Mouse (Mus musculus) liver, embryonic 14.5 days (tissue): Measurements from ENCODE around the gene Gja6. TPM values are rescaled to one million over a fixed set of nuclear protein-coding genes. Genes with fewer than 3 reads are reported as not detected.

ENCODE experiments used
- ATAC-seq: fragments of 200-750 bp; cut with Nextera tagmentation; 2 replicates; pipeline ENCODE4 v1.8.0; 2017; ENCODE audit warnings: moderate number of reproducible peaks, mild to moderate bottlenecking, moderate library complexity; ENCODE audit not compliant: insufficient read depth
- DNase-seq, 3 experiments: peaks; one replicate each; pipeline ENCODE4 v3.0.0-alpha.2; 2012 to 2013; ENCODE audit warnings: low read depth in 3 of 3, low spot score in 3 of 3
- H3K27ac ChIP-seq: fragments of 300-500 bp; sonication (generic); 2 replicates; pipeline ENCODE4 v1.5.1; 2014; ENCODE audit warnings: moderate library complexity, mild to moderate bottlenecking, control low read depth, inconsistent platforms
- H3K27me3 ChIP-seq: fragments of 300-500 bp; sonication (generic); 2 replicates; pipeline ENCODE4 v1.6.1; 2014; ENCODE audit warnings: mild to moderate bottlenecking, low read length, moderate library complexity; ENCODE audit not compliant: control insufficient read depth, insufficient read depth
- H3K36me3 ChIP-seq: fragments of 300-500 bp; sonication (generic); replicated peaks from 2 replicates; pipeline ENCODE4 v1.6.1; 2014; ENCODE audit warnings: low read depth; ENCODE audit not compliant: control insufficient read depth, insufficient read depth
- H3K4me1 ChIP-seq, 2 experiments: fragments of 200-500 bp in 1 of 2; fragments of 300-500 bp in 1 of 2; sonication (generic) in 1 of 2; replicated peaks; 2 replicates each; pipeline ENCODE4 v1.6.1; 2012 to 2014; ENCODE audit warnings: antibody characterized with exemption in 1 of 2, inconsistent platforms in 1 of 2, low read length in 1 of 2; ENCODE audit not compliant: control insufficient read depth in 2 of 2, insufficient read depth in 2 of 2
- H3K4me2 ChIP-seq: fragments of 300-500 bp; sonication (generic); 2 replicates; pipeline ENCODE4 v1.6.1; 2014; ENCODE audit warnings: low read depth, mild to moderate bottlenecking, control low read depth, moderate library complexity
- H3K4me3 ChIP-seq, 2 experiments: fragments of 200-500 bp in 1 of 2; fragments of 300-500 bp in 1 of 2; sonication (generic) in 1 of 2; 2 replicates each; pipeline ENCODE4 v1.5.1; 2012 to 2014; ENCODE audit warnings: low read depth in 2 of 2, low read length in 2 of 2, mild to moderate bottlenecking in 2 of 2, control low read depth in 1 of 2, inconsistent platforms in 1 of 2, moderate library complexity in 1 of 2; ENCODE audit not compliant: insufficient read depth in 1 of 2
- H3K9ac ChIP-seq: fragments of 300-500 bp; sonication (generic); replicated peaks from 2 replicates; pipeline ENCODE4 v1.6.1; 2014; ENCODE audit warnings: mild to moderate bottlenecking, control low read depth, moderate library complexity
- H3K9me3 ChIP-seq: fragments of 300-500 bp; sonication (generic); 2 replicates; pipeline ENCODE4 v1.6.1; 2016; ENCODE audit warnings: low read length, mixed read lengths; ENCODE audit not compliant: control insufficient read depth
- CTCF ChIP-seq: IDR thresholded peaks from 2 replicates; pipeline ENCODE4 v1.5.1; 2016; ENCODE audit warnings: antibody characterized with exemption, low read depth, control low read depth
- EP300 ChIP-seq: IDR thresholded peaks from 2 replicates; pipeline ENCODE4 v1.6.1; 2016; ENCODE audit warnings: antibody characterized with exemption, low read depth
- WGBS: fragments of 180-500 bp; shearing (Covaris S2); extraction: QIAGEN DNeasy Blood & Tissue Kit; methylation state at CpG from one replicate; pipeline ENCODE4 v1.1.7; 2014; ENCODE audit not compliant: insufficient replicate concordance; 5-methylcytosine and 5-hydroxymethylcytosine counted together
- polyA plus RNA-seq, 2 experiments: library from polyadenylated mRNA; depleted of rRNA in 1 of 2; stranded (reverse) in 1 of 2; unstranded in 1 of 2; fragments of >200 nt; fragmentation: Nextera tagmentation in 1 of 2; extraction: Ambion mirVana in 1 of 2; gene quantifications; 2 replicates each; pipeline versions ENCODE4 v1.2.1 to v1.2.3; 2012 to 2014

Gja6 gene
- polyA plus RNA-seq, 2 experiments = 0.40 to 1.0 TPM

- no peaks in the 10 kb centered on the region for H3K27me3 ChIP-seq
- no peak overlapping the region for H3K27ac ChIP-seq
- 38% methylated on average over 1 of the region's 1 CpGs for WGBS
- peaks cover 0 to 2% of the 10 kb centered on the region in 2 experiments; a peak in 1 of 4 replicates for H3K4me1 ChIP-seq
- no peak overlapping the region for H3K9ac ChIP-seq
- TF ChIP-seq EP300 = no peak
- no peak for TF ChIP-seq CTCF
- DNase-seq = no peak
- H3K36me3 ChIP-seq = no peaks in the 10 kb centered on the region
- ATAC-seq = peak; percentile 53; the same call in 1 of the 2 replicates
- no peak overlapping the region for H3K4me2 ChIP-seq
- no peak overlapping the region for H3K4me3 ChIP-seq
- H3K9me3 ChIP-seq = no peaks in the 10 kb centered on the region
Observed at GRCm38 (mm10) chrX:160928870-160929269, 22.0 kb upstream of the Gja6 start.

GRCm38 (mm10) chrX:160919022-160919637 is 12.3 kb upstream of the Gja6 start:
- Histone ChIP-seq H3K4me3 (no peak overlapping the region), H3K27me3 (no peaks in the 10 kb centered on the region), H3K27ac (no peak overlapping the region), H3K9ac (no peak overlapping the region), H3K9me3 (no peaks in the 10 kb centered on the region), H3K36me3 (no peaks in the 10 kb centered on the region), H3K4me2 (no peak overlapping the region), H3K4me1 (no peaks in the 10 kb centered on the region)
- ATAC-seq (peak; percentile 13; the same call in 1 of the 2 replicates), DNase-seq (no peak)
- no peak; the same call in 1 of the 2 replicates for TF ChIP-seq EP300
- TF ChIP-seq CTCF = no peak
- 31% methylated on average over 3 of the region's 3 CpGs for WGBS

- H3K27ac ChIP-seq = no peak overlapping the region
- ATAC-seq (no peak), DNase-seq (no peak)
- no peaks in the 10 kb centered on the region for H3K27me3 ChIP-seq
- H3K36me3 ChIP-seq = no peaks in the 10 kb centered on the region
- H3K4me1 ChIP-seq = peaks cover 0 to 4% of the 10 kb centered on the region in 2 experiments; a peak in 2 of 4 replicates
- no peak overlapping the region for H3K9ac ChIP-seq
- 48% methylated on average over 4 of the region's 4 CpGs for whole genome bisulfite sequencing
- no peaks in the 10 kb centered on the region for H3K9me3 ChIP-seq
- TF ChIP-seq EP300 (no peak), CTCF (no peak)
- H3K4me3 ChIP-seq = no peak overlapping the region
- no peak overlapping the region for H3K4me2 ChIP-seq
Observed at GRCm38 (mm10) chrX:160906477-160906876, 375 bp downstream of the Gja6 start.

- Histone ChIP-seq H3K36me3 (no peaks in the 10 kb centered on the region), H3K4me3 (no peak overlapping the region), H3K27me3 (no peaks in the 10 kb centered on the region), H3K4me1 (peaks cover 0 to 4% of the 10 kb centered on the region in 2 experiments; a peak in 2 of 4 replicates), H3K9me3 (no peaks in the 10 kb centered on the region), H3K9ac (no peak overlapping the region), H3K27ac (no peak overlapping the region), H3K4me2 (no peak overlapping the region)
- TF ChIP-seq CTCF (no peak), EP300 (0 out of 2 replicates have a peak, but pooled peaks have one; percentile 18)
- WGBS = 23% methylated on average over 4 of the region's 4 CpGs
- DNase-seq = peak in 1 of 3 experiments; percentile 2
- ATAC-seq = peak; percentile 11; the same call in 1 of the 2 replicates
Observed at GRCm38 (mm10) chrX:160905913-160906312, 939 bp downstream of the Gja6 start.

GRCm38 (mm10) chrX:160905041-160905678 is 1.7 kb downstream of the Gja6 start:
- 30% methylated on average over 2 of the region's 2 CpGs for WGBS
- Histone ChIP-seq H3K27ac (peak overlapping the region; percentile 35; the same call in 1 of the 2 replicates), H3K4me3 (no peak overlapping the region), H3K4me2 (peak overlapping the region; percentile 32), H3K36me3 (no peaks in the 10 kb centered on the region), H3K9ac (no peak overlapping the region), H3K27me3 (no peaks in the 10 kb centered on the region), H3K9me3 (no peaks in the 10 kb centered on the region), H3K4me1 (peaks cover 0 to 4% of the 10 kb centered on the region in 2 experiments; a peak in 2 of 4 replicates)
- ATAC-seq (peak; percentile 94), DNase-seq (peak; percentile 51 to 58 (median 53))
- no peak for TF ChIP-seq CTCF
- peak; percentile 88 for TF ChIP-seq EP300
